Mouse (Mus musculus) v-Abl transformed pro-B cells (cell line): ENCODE measurements at regions not wholly inside any gene's neighbourhood (a gene's known extent, or its start where the extent isn't known, plus 50 kb on each side); places are given as distances from the start of the nearest gene placed in this dataset.

Experiments used
- in situ Hi-C, 2 experiments: fragments of 400-800 bp; cut with MboI; formaldehyde crosslinking; loops; one replicate each; pipeline ENCODE4 v1.15.1; 2025; ENCODE audit not compliant: unreplicated experiment in 2 of 2

GRCm38 (mm10) chr2:148517906-148518305 lies 74.5 kb upstream of the Cd93 start:
- in situ Hi-C loops, result no loop called here

GRCm38 (mm10) chr2:148510008-148510681 lies 66.8 kb upstream of the Cd93 start:
- in situ Hi-C loops, result no loop called here

GRCm38 (mm10) chr2:148509357-148509756 lies 66.0 kb upstream of the Cd93 start:
- in situ Hi-C loops, result loop anchor here in 1 of 2 experiments (5.0 kb wide), 1 partner anchor 52 kb away; no protein-coding TSS in a partner anchor

GRCm38 (mm10) chr2:148507523-148507922 lies 64.2 kb upstream of the Cd93 start:
- in situ Hi-C loops, result loop anchor here in 1 of 2 experiments (5.0 kb wide), 1 partner anchor 50 kb away; no protein-coding TSS in a partner anchor

- in situ Hi-C loops, result loop anchor here in 1 of 2 experiments (5.0 kb wide), 1 partner anchor 50 kb away; no protein-coding TSS in a partner anchor
Observed at GRCm38 (mm10) chr2:148506966-148507365, 63.6 kb upstream of the Cd93 start.

DNA sequence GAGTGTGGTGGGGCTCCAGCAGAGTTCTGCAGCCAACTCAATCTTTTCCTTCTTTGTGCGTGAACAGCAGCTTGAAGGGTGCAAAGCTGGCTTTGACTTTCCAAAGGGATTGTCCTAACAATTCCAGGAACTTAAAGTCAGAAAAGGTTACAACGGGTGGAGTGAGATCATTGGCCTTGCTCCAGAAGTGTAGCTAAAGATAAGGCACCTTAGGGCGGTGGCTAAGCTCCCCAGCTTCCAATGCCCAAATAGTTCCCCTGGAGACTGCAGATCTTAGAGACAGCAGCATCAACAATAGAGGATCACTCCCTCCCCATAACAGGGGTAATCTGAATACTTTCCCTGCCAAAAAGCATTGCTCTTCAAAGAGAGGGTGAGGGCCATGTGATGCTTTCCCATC lies 62.3 kb upstream of the Cd93 start:
- in situ Hi-C loops, result loop anchor here in 1 of 2 experiments (5.0 kb wide), 1 partner anchor 48 kb away; no protein-coding TSS in a partner anchor

DNA sequence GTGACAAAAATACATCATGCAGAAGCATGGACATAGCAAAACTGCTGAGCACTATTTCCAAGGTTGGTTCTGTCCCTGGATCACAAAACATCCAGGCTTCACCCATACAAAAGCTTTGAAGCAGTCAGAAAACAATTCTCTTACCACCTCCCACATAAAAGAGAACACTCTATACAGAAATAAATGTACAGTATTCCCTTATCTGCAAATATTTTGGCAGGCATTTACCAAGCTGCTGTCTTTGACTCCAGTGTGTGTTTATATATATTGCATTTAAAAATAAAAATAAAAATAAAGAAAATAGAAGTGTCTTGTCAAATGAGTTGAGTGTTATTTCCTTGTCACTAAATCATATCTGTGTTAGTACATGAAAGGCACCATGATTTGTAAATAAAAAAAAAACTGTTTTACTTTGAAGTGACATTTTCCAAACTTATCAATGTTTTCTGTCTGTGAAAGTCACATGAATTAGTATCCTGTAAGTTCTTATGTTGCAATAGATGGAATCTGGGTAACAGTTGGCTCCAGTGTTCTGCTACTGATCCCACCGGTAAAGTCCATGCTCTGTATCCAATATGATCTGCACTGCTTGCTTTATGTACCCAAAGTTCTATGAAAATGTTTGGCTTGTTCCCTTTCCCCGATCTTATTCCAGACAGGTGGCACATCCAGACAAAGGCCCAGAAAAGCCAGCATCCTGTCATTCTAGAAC lies 59.9 kb upstream of the Cd93 start:
- in situ Hi-C loops, result no loop called here

GRCm38 (mm10) chr2:148502321-148502720 lies 59.0 kb upstream of the Cd93 start:
- in situ Hi-C loops, result no loop called here

DNA sequence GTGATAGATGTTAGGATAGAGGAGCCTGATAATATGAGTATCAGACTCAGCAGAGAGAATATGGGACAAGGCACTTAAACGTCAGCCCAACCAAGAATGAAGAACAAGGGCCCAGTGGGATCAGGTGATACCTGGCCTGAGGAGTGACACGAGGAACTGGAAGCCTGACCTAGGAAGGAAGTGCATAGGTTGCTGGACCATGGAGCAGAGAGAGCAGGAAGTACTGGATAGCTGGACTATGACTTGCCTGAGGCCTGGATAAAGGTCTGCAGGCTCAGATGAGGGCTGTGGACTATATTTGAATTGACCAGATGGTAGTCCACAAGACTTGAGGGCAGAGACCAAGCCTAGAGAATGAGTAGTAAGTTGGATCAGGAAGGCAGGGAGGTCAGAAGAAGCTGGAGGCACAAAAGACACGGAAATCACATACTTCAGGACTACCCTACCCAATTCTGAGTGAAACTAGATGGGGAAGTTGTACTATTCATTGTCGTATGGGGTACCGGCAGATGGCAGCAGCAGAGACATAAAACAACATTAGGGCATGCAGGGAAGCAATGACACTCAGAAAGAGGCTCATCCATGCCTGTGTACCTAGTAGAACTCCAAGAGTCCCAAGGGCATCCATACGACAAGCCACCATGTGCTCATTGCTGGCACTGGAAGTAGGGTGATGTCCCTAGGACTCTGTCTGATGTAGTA lies 57.0 kb upstream of the Cd93 start:
- in situ Hi-C loops, result no loop called here

GRCm38 (mm10) chr2:148497452-148498302 lies 54.3 kb upstream of the Cd93 start:
- in situ Hi-C loops, result no loop called here

DNA sequence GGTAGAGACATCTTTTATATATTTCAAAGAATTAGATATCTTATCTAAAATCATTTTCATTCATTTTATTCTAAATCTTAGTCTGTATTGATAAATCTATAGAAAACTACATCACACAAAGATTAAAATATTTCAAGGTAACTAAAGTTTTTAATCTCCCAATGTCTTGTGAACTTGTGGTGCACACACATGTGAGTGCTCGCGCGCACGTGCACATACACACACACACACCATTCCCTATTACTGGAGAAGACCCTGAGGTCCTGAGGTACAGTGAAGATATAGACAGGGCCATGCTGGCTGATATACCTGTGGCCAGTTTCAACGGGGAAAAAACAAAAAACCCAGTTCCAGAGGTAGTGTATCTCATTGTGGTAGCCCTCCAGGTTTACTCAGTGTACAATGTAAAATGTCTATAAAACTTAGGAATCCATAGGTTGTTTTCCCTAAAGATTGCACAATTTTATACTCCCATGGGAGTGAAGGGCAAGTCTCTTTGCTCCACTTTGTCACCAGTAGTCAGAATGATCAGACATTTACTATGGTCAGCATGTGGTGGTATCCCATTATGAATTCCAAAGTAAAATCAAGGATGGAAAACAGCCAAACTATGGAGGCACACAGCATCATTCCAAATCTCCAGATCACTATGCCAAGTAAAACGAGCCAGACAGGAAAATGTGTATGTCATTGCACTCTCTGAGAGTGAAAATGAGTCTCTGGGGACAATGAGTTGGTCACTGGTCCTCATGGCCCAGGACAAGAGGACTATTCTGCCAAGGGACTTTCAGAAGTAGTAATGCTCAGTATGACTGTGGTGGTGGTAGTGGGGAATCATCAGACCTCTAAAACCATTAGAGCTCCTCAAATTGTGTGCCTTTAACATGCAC lies 53.0 kb upstream of the Cd93 start:
- in situ Hi-C loops, result no loop called here

DNA sequence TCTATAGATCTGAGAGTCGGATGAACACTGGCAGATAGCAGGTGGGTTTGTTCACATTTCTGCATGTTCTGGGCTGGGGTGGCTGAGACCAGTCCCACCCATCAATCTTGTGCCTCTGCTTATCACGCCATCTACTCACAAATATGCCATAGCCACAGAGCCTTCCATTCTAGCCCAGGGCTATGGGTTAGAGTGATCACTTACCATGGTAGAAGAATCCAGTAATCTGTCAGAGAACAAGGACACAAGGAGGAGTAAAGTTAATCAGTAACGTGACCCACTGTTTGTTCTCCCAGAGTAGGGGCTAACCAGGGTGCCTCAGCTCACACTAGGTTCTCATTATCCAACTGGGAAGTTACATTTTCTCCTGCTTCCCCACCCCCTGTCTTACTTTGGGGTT lies 52.1 kb upstream of the Cd93 start:
- in situ Hi-C loops, result no loop called here

GRCm38 (mm10) chr2:148493281-148493680 lies 49.9 kb upstream of the Cd93 start:
- in situ Hi-C loops, result no loop called here
